Mouse (Mus musculus) midbrain, embryonic 13.5 days (tissue): ENCODE data around the gene Ampd3. TPM values are rescaled to one million over a fixed set of nuclear protein-coding genes. Genes with fewer than 3 reads are reported as not detected.

Source experiments
- ATAC-seq: fragments of 200-750 bp; cut with Nextera tagmentation; 2 replicates; pipeline ENCODE4 v1.8.0; 2017; ENCODE audit warnings: mild to moderate bottlenecking, moderate TSS enrichment, moderate library complexity
- H3K27ac ChIP-seq: fragments of 300-500 bp; sonication (generic); 2 replicates; pipeline ENCODE4 v1.5.1; 2015; ENCODE audit warnings: inconsistent platforms, mild to moderate bottlenecking, moderate library complexity
- H3K27me3 ChIP-seq: fragments of 300-500 bp; sonication (generic); 2 replicates; pipeline ENCODE4 v1.6.1; 2015; ENCODE audit warnings: mild to moderate bottlenecking, inconsistent platforms
- H3K36me3 ChIP-seq: fragments of 300-500 bp; sonication (generic); 2 replicates; pipeline ENCODE4 v1.6.1; 2015; ENCODE audit warnings: mild to moderate bottlenecking, inconsistent platforms
- H3K4me1 ChIP-seq: fragments of 300-500 bp; sonication (generic); replicated peaks from 2 replicates; pipeline ENCODE4 v1.6.1; 2015; ENCODE audit warnings: inconsistent platforms
- H3K4me2 ChIP-seq: fragments of 300-500 bp; sonication (generic); replicated peaks from 2 replicates; pipeline ENCODE4 v1.6.1; 2015; ENCODE audit warnings: moderate library complexity, mild to moderate bottlenecking, inconsistent platforms
- H3K4me3 ChIP-seq: fragments of 300-500 bp; sonication (generic); replicated peaks from 2 replicates; pipeline ENCODE4 v1.5.1; 2015; ENCODE audit warnings: mild to moderate bottlenecking, inconsistent platforms
- H3K9ac ChIP-seq: fragments of 300-500 bp; sonication (generic); replicated peaks from 2 replicates; pipeline ENCODE4 v1.6.1; 2015; ENCODE audit warnings: mild to moderate bottlenecking, inconsistent platforms
- H3K9me3 ChIP-seq: fragments of 300-500 bp; sonication (generic); 2 replicates; pipeline ENCODE4 v1.6.1; 2016; ENCODE audit warnings: mild to moderate bottlenecking, inconsistent platforms
- WGBS: fragments of 180-500 bp; shearing (Covaris S2); methylation state at CpG from one replicate; pipeline ENCODE4 v1.1.7; 2015; 5-methylcytosine and 5-hydroxymethylcytosine counted together
- polyA plus RNA-seq: library from polyadenylated mRNA; unstranded; fragments of >200 nt; fragmentation: Nextera tagmentation; extraction: Ambion mirVana; gene quantifications from 2 replicates; pipeline ENCODE4 v1.2.1, GENCODE M21; 2015

Gene Ampd3
- polyA plus RNA-seq, 1 experiment from 2014 or later = 2.9 TPM

DNA sequence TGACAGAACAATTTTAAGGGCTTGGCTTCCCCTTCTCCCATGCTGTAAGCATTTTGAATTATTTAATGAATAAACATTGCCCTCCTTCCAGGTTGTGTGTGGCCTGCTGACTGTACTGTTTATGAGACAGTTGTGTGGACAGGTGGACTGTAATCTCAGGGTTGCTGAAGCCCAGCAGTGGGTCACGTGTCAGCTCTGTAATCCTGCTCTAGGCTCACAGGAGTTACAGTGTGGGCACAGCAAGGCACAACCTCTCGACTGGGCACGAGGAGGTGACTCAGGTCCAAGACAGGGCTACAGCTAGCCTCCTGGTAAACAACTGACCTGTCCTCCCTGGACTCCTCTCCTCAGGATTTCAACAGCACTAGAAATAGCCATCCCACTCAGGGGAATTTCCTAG is 4.3 kb downstream of the Ampd3 start:
- Histone ChIP-seq H3K36me3 (no peaks in the 10 kb centered on the region), H3K4me1 (peaks cover 23% of the 10 kb centered on the region; the same call in 1 of the 2 replicates), H3K9me3 (no peaks in the 10 kb centered on the region), H3K4me3 (no peak overlapping the region), H3K4me2 (no peak overlapping the region), H3K27me3 (peaks cover 25% of the 10 kb centered on the region), H3K9ac (no peak overlapping the region), H3K27ac (no peak overlapping the region)
- ATAC-seq = no peak
- WGBS = 84% methylated on average over 3 of the region's 3 CpGs

DNA sequence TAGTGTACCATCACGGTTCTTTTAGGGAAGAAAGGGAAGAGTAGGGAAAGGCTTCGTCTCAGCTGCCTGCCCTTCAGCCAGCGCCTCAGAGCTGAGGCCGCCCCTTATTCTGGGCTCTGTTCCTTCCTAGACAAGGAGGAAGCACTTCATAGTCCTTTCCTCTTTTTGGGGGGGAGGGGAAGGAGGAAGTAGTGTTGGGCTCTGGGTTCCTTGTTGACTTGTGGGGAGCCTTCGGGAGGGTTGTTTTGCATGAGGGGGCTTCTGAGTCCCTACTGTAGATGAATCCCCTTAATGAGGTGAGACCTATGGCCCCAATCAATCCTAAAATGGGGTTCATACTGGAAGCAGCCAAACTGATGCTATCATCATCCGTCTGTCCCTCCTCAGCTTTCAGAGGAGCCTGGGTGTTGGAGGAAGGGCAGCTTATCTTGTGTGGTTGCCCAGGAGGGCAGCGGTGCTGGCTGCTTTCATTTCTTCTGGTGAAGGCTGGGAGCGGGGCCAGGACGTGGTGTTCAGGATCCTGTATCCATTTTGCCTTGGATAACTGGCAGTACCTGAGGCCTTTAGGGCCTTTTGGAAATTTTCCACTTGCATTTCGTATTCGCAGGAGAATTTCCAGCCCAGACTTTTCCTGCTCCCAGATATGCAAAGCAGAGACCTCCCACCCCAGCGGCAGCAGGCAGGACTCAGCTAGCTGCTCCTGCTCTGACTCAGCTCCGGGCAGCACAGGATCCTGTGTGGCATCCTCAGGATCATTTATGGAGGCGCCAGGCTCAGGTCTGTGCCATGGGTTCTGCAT is 5.4 kb downstream of the Ampd3 start:
- Histone ChIP-seq H3K27me3 (peaks cover 17% of the 10 kb centered on the region), H3K9me3 (no peaks in the 10 kb centered on the region), H3K4me2 (no peak overlapping the region), H3K27ac (no peak overlapping the region), H3K9ac (no peak overlapping the region; the same call in 1 of the 2 replicates), H3K36me3 (no peaks in the 10 kb centered on the region), H3K4me1 (peaks cover 19% of the 10 kb centered on the region; the same call in 1 of the 2 replicates), H3K4me3 (no peak overlapping the region)
- 52% methylated on average over 14 of the region's 14 CpGs for WGBS
- ATAC-seq = no peak

DNA sequence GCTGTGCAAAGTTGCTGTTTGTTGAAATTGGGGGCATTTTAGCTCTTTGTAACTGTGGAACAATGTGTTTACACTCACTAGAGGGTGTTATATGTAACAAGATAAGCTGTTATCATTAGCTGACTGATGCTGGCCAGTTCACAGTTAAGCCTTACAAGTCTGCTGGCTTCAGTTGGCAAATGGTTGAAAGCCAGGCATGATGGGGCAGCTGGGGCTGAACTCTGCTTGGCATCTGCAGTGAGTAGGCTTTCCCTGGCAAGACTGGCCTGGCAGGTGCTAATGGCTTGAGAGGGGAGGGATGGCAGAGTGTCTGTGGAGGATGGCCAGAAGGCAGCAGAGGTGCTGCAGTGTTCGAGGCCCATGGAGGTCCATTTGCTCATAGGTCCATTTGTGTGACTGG is 6.1 kb downstream of the Ampd3 start:
- no peak overlapping the region; the same call in 1 of the 2 replicates for H3K9ac ChIP-seq
- no peaks in the 10 kb centered on the region for H3K36me3 ChIP-seq
- no peak overlapping the region for H3K4me2 ChIP-seq
- no peak overlapping the region for H3K27ac ChIP-seq
- ATAC-seq = no peak
- 83% methylated on average over 1 of the region's 1 CpGs for WGBS
- no peak overlapping the region for H3K4me3 ChIP-seq
- peaks cover 11% of the 10 kb centered on the region for H3K27me3 ChIP-seq
- H3K9me3 ChIP-seq = no peaks in the 10 kb centered on the region
- peaks cover 13% of the 10 kb centered on the region; the same call in 1 of the 2 replicates for H3K4me1 ChIP-seq

DNA sequence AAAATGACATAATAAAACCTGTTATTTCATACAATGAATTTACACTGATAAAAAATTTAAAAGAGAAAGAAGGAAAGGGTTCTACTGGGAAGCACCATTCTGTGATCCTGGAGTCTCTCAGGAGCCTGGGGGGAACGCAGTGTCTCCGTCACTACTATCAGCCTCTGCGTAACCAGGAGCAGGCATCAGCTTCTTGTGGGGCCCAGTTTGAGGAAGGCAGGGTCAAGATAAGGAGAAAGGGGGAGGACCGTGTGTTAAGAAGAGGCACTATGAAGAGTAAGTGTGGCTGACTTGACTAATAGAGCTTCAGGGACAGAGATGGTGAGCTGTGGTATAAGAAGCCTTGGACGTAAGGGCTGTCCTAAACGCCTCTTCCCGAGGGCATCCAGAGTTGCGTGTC is 6.7 kb downstream of the Ampd3 start:
- Histone ChIP-seq H3K4me3 (no peak overlapping the region), H3K9ac (no peak overlapping the region), H3K27ac (no peak overlapping the region), H3K4me1 (peaks cover 10% of the 10 kb centered on the region; the same call in 1 of the 2 replicates), H3K9me3 (no peaks in the 10 kb centered on the region), H3K36me3 (no peaks in the 10 kb centered on the region), H3K27me3 (peaks cover 5% of the 10 kb centered on the region), H3K4me2 (no peak overlapping the region)
- 92% methylated on average over 8 of the region's 8 CpGs for WGBS
- no peak for ATAC-seq

DNA sequence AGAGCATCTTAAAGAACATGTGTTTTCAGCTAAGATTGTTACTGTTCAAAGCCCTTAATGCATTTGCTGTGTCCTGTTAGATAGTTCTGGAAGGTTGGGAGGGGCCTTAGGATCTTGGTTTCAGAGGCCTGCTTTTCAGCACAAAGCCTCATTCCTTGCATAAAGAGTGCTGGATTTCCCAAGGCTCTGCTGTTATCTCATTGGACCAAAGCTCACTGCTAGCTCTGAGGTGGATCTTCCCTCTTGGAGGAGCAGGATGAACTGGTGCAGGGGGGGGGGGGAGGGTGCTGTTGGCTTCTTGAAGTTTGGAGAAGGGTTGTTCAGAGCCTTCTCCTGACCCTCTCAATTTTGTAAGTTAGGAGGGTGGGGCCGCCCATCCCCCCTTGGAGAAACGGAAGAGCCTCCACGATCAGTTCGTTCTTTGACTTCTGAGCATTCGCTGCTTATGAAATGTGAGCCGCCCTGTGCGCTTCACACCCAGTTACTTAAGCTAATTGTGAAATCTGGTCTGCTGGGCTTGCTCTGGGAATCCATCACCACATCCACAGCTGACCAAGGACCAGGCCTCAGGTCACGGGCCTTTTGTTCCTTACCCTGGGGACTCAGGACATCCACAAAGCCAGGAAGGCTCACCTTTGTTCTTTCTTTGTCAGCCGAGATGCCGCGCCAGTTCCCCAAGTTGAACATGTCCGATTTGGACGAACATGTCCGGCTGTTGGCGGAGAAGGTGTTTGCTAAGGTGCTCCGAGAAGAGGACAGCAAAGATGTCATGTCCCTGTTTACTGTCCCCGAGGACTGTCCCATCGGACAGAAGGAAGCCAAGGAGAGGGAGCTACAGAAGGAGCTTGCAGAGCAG is 9.4 kb downstream of the Ampd3 start:
- Histone ChIP-seq H3K36me3 (no peaks in the 10 kb centered on the region), H3K9ac (no peak overlapping the region), H3K9me3 (no peaks in the 10 kb centered on the region), H3K4me3 (no peak overlapping the region), H3K4me2 (no peak overlapping the region), H3K27me3 (peaks cover 4% of the 10 kb centered on the region; the same call in 1 of the 2 replicates), H3K4me1 (peaks cover 10% of the 10 kb centered on the region; the same call in 1 of the 2 replicates), H3K27ac (no peak overlapping the region)
- ATAC-seq = no peak
- 74% methylated on average over 18 of the region's 18 CpGs for WGBS

DNA sequence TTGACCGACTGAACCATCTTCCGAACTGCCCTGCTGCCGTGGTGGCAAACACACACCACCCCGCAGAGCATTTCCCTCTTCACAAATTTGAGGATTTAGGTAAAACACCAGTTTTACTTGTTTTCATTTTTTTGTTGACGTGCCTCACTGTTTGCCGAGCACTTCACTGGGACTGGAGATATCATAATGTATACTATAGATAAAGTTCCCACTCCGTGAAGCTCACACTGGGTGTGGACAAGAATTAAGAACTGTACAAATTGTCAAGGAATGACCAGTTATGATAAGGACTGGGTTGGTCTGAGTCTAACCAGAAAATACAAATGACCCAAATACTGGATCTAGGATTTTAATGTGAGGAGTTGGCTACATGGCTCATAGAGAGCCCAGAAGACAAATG is 10.9 kb downstream of the Ampd3 start:
- no peak overlapping the region for H3K9ac ChIP-seq
- H3K4me3 ChIP-seq = no peak overlapping the region
- no peak overlapping the region for H3K27ac ChIP-seq
- ATAC-seq = no peak
- peaks cover 3% of the 10 kb centered on the region; the same call in 1 of the 2 replicates for H3K4me1 ChIP-seq
- no peak overlapping the region for H3K4me2 ChIP-seq
- H3K27me3 ChIP-seq = no peaks in the 10 kb centered on the region
- no peaks in the 10 kb centered on the region for H3K36me3 ChIP-seq
- 97% methylated on average over 7 of the region's 7 CpGs for WGBS
- no peaks in the 10 kb centered on the region for H3K9me3 ChIP-seq

DNA sequence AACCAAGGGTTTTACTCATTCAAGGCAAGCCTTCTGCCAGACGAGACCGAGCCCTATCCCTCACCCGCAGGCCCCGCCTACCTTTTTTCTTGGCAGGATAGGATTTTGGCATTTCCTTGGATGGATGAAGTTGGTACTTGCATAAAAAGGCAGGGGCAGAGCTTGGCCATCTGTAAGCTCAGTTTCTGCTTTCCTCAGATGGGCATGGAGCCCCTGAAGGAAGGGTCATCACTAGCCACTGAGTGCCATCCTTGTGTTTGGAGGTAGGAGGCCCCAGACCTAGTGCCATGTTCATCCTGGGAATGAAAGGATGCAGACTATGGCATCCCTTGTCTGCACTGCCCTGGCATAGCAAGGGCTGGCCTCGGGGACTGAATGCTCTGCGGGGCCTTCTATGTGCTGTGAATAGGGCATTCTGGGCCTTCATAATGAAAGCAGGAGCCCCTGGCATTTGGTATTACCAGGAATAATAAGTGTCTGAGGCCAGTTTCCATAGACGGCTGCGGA is 11.7 kb downstream of the Ampd3 start:
- Histone ChIP-seq H3K4me2 (no peak overlapping the region), H3K9me3 (no peaks in the 10 kb centered on the region), H3K27ac (0 out of 2 replicates have a peak overlapping the region, but pooled peaks have one; percentile 4), H3K4me1 (no peaks in the 10 kb centered on the region; the same call in 1 of the 2 replicates), H3K36me3 (no peaks in the 10 kb centered on the region), H3K27me3 (no peaks in the 10 kb centered on the region), H3K9ac (no peak overlapping the region), H3K4me3 (no peak overlapping the region)
- no peak for ATAC-seq
- 80% methylated on average over 8 of the region's 8 CpGs for WGBS

DNA sequence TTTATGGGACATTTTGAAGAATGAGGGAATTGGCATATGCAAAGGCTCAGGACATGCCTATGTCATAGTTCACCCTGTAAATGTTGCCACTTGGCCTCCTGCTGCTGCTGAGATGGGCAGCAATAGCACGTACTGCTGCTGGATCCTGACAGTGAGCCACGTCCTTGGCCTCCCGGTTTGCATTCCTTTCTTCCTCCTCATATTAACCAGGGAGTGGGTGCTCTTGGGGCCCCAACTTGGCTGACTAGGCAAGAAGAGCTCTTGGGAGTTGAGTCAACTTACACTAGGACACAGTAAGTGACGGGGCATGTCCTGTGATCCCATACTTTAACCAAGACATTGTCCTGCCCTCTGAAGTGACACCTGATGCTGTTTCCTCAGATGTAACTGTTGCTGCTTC is 12.5 kb downstream of the Ampd3 start:
- Histone ChIP-seq H3K27me3 (no peaks in the 10 kb centered on the region), H3K4me1 (no peaks in the 10 kb centered on the region; the same call in 1 of the 2 replicates), H3K27ac (no peak overlapping the region), H3K9ac (no peak overlapping the region), H3K36me3 (no peaks in the 10 kb centered on the region), H3K4me2 (no peak overlapping the region), H3K9me3 (no peaks in the 10 kb centered on the region), H3K4me3 (no peak overlapping the region)
- ATAC-seq = no peak
- 87% methylated on average over 4 of the region's 4 CpGs for WGBS

DNA sequence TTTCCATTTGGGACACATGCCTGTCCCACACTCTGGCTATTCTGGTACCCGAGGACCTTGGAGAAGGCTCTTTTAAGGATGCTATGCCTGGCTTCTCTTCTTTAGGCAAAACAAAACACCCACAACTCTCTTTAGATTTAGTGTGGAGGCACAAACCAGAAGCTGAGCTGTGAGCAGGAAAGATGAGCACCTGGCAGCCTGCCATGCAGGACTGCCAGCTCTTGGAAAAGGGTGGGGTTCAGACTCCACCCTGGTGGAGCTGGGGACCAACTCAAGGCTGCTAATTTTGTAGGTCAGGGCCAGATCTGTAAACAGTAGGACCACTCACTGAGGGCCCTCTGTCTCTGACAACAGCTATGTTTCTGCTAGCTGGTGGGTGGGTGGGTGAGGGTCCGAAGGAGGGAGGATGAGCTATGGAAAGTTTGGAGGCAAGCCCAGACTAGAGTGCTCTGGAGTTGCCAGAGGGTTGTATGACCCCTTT is 13.3 kb downstream of the Ampd3 start:
- H3K4me1 ChIP-seq = no peaks in the 10 kb centered on the region; the same call in 1 of the 2 replicates
- H3K4me3 ChIP-seq = no peak overlapping the region
- no peaks in the 10 kb centered on the region for H3K27me3 ChIP-seq
- whole genome bisulfite sequencing = 74% methylated on average over 2 of the region's 2 CpGs
- no peaks in the 10 kb centered on the region for H3K9me3 ChIP-seq
- no peak overlapping the region for H3K9ac ChIP-seq
- no peaks in the 10 kb centered on the region for H3K36me3 ChIP-seq
- no peak overlapping the region for H3K4me2 ChIP-seq
- no peak for ATAC-seq
- no peak overlapping the region for H3K27ac ChIP-seq

DNA sequence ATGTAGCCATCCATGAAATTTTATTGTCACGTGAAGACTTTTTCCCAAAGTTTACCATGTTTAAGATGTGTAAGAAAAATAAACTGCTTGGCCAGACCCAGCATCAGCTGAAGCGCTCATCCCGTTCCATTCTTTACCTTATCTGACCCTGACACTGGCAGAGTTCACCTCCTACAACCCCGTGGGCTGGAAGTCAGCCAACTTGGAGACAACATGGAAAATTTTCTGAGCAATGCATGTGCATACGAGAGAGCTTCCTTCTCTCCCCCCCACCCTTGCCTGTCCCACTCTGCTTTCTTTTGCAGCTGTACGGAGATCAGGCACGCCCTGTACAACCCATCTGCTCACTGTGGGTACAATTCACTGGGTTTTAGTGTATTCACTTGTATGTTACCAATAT is 14.1 kb downstream of the Ampd3 start:
- no peaks in the 10 kb centered on the region for H3K36me3 ChIP-seq
- 77% methylated on average over 7 of the region's 7 CpGs for WGBS
- H3K9ac ChIP-seq = no peak overlapping the region
- ATAC-seq = no peak
- H3K27me3 ChIP-seq = no peaks in the 10 kb centered on the region
- no peaks in the 10 kb centered on the region; the same call in 1 of the 2 replicates for H3K4me1 ChIP-seq
- no peak overlapping the region for H3K4me3 ChIP-seq
- no peak overlapping the region for H3K4me2 ChIP-seq
- no peak overlapping the region for H3K27ac ChIP-seq
- H3K9me3 ChIP-seq = no peaks in the 10 kb centered on the region

DNA sequence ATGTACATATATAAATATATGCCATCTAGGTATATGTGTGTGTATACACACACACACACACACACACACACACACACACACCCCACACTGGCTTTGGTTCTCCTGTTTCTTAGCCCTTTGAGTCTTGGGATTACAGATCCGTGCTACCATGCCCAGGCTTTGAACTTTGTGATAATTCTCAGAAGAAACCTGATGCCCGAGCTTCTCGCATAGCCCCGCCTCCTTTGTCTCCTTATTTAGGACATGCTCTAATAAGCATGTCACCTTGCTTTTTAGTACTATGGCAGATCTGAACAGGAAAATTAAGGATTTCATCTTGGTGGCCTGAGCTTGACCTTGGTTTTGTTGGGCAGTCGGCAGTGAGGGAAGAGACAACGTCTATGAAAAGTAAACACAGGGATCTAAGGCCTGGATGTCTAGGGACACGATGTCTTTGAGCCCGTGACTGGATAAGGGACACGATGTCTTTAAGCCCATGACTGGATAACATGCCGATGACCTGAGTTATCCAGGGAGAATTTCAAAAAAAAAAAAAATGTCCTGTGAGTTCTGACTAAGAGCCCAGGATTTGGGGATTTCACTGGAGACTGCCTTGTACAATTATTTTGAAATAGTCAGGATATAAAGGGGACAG is 15.0 kb downstream of the Ampd3 start:
- Histone ChIP-seq H3K4me1 (no peaks in the 10 kb centered on the region; the same call in 1 of the 2 replicates), H3K9ac (no peak overlapping the region), H3K9me3 (no peaks in the 10 kb centered on the region), H3K4me2 (no peak overlapping the region), H3K4me3 (no peak overlapping the region), H3K27me3 (no peaks in the 10 kb centered on the region), H3K36me3 (no peaks in the 10 kb centered on the region), H3K27ac (no peak overlapping the region)
- WGBS = 43% methylated on average over 10 of the region's 10 CpGs
- ATAC-seq = no peak
